ENCODE assay signal across 19 mouse cellular contexts in the genomic region with DNA sequence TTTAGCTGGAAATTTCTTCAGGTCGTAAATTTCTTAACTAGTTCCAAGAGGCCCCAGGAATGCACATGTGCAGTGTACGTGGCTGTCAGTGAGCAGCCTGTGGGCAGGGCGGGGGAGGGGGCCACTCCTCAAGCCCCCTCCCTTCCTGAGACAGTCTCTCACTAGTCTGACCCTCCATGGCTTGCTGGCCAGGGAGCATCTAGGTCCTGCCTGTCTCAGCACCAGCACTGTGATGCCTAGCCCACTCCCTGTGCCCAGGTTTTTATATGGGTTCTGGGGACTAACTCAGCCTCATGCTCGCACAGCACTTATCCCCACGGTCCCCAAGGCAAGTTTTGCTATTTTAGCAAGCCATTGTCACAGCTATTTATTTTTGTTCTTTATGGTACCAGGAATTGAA. TPM values are rescaled to one million over a fixed set of nuclear protein-coding genes. Genes with fewer than 3 reads are reported as not detected.
"Had no signal": no experiment of that assay in that cellular context is flagged by ENCODE, and none has a peak within 500 bp of the region (broad histone marks: within the 10 kb centered on the region; RNA-seq: fewer than 3 reads in every experiment).

No protein-coding gene starts in this region.

- DNase-seq: kidney, adult 2 months; kidney, postnatal 36 days; layer of hippocampus, adult 9-11 months; layer of hippocampus, postnatal 36 days; liver, embryonic 13.5 days; lung, adult 18-20 months; thymus, postnatal 4 days had no signal

- ATAC-seq: intestine, embryonic 16.5 days had no signal

- H3K9me3 ChIP-seq: limb, embryonic 15.5 days; liver, embryonic 13.5 days; neural tube, embryonic 12.5 days had no signal

- H3K9ac ChIP-seq: limb, embryonic 15.5 days; liver, embryonic 13.5 days; neural tube, embryonic 12.5 days had no signal

- H3K4me3 ChIP-seq: limb, embryonic 15.5 days; liver, embryonic 13.5 days; neural tube, embryonic 12.5 days had no signal

- H3K4me1 ChIP-seq: limb, embryonic 15.5 days; neural tube, embryonic 12.5 days had no signal

- H3K4me2 ChIP-seq: limb, embryonic 15.5 days; liver, embryonic 13.5 days; neural tube, embryonic 12.5 days had no signal

- H3K27ac ChIP-seq: kidney, postnatal 0 days; limb, embryonic 15.5 days; liver, embryonic 13.5 days; neural tube, embryonic 12.5 days; stomach, postnatal 0 days had no signal

- H3K27me3 ChIP-seq: limb, embryonic 15.5 days; liver, embryonic 13.5 days; neural tube, embryonic 12.5 days had no signal

RNA-seq across cellular contexts. Expression of a gene that starts 18.7 kb away (rescaled TPM):
- total RNA-seq: layer of hippocampus, adult 18-20 months; layer of hippocampus, postnatal 36 days; left cerebral cortex, adult 8-10 months; left cerebral cortex, postnatal 25 days; monocyte, adult 5-6 weeks; neutrophil, adult 5-6 weeks had no signal
- polyA plus RNA-seq: intestine, embryonic 16.5 days; kidney, adult 2 months; kidney, postnatal 0 days; limb, embryonic 11.5 days; limb, embryonic 15.5 days; liver, embryonic 13.5 days; lung, embryonic 16.5 days; neural tube, embryonic 12.5 days; stomach, postnatal 0 days had no signal
